Mouse (Mus musculus) leukemia stem cell, adult 10-12 weeks (primary cell): Measurements from ENCODE around the gene Ehbp1l1. TPM values are rescaled to one million over a fixed set of nuclear protein-coding genes. Genes with fewer than 3 reads are reported as not detected.

Experiments used
- polyA plus RNA-seq: library from polyadenylated mRNA; stranded (reverse); fragments of >175 nt; gene quantifications from 2 replicates; pipeline ENCODE4 v1.2.3, GENCODE M21; 2012; ENCODE audit warnings: low replicate concordance

Ehbp1l1 gene
- 268 and 413 TPM in 2 replicates for polyA plus RNA-seq

GRCm38 (mm10) chr19:5725767-5726515 lies at the start of gene Ehbp1l1:
Ehbp1l1 (minus strand) TSS chr19:5726317.

DNA sequence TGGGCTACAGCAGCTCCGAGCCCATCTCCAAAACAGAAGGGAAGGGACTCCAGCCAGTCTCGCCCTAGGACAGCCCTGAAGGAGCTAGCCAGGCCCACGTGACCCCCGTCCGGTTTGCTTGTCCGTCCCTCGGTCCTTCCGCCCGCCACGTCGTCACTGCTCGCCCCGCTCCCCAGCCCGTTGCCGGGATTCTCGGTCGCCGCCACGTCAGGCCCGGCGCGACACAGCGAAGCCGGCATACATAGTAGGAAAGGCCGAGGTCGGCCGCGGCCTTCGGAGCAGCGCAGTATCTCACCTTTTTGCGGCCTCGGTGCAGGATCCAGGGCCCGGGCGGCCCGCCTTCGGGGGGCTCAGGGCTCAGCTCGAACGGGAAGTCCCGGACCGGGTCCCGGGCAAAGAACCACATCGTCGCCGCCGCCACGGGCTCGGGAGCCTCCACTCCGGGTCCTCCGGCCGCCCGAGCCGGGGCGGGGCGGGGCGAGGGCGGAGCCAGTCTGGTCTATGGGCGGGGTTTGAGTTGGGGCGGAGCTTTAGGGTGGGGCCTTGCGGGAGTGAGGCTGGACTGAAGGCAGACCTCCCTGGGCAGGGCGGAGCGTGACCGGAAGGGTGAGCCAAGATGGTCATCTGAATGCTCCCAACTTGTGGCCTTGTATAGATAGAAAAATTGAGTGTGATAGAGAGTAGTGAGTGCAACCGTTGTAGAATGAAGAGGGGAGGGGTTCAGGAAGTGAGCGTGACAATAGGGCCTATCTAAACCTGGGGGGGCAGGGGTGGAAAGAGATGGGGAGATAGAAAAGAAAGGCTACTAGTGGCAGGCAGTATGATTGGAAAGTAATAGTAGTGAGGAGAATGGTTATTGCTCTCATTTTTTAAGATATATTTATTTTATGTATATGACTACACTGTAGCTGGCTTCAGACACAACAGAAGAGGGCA lies 45.1 kb upstream of the Ehbp1l1 start, which contains the start of gene Scyl1:
Gene Scyl1 (minus strand): TSS at position 495 of the 936 bp plus-strand sequence.

GRCm38 (mm10) chr19:5740320-5741317 lies 14.5 kb upstream of the Ehbp1l1 start, which contains the start of gene Ltbp3:
Ltbp3 (plus strand) TSS chr19:5740904.

DNA sequence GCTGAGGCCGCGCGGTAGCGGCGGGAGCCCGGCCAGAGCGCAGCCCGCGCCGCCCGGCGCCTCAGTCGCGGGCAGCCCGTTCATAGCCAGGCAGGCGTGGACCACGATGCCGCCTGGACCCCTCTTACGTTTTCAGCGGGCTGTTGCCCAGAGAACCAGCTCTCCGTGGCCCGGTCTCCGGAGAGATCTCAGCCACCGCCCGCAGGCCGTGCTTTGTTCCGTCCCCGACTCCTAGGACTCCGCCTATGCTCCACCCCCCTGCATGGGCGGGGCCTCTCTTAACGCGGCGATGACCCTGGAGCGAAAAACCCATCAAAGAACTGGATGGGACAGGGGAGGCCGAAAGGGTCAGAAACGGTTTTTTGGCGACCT lies 3.3 kb upstream of the Ehbp1l1 start, which contains the start of gene Fam89b:
Gene Fam89b (minus strand): TSS at position 210 of the 372 bp plus-strand sequence.

GRCm38 (mm10) chr19:5704163-5704800 lies 21.8 kb downstream of the Ehbp1l1 start, which contains the start of gene Kcnk7:
Kcnk7 (plus strand) TSS chr19:5704367.

GRCm38 (mm10) chr19:5688200-5689087 lies 37.7 kb downstream of the Ehbp1l1 start, which contains the start of the genes Map3k11 and Pcnx3:
Map3k11 (plus strand) TSS chr19:5688742.
Pcnx3 (minus strand) TSS chr19:5688908.

GRCm38 (mm10) chr19:5662981-5663913 lies 62.9 kb downstream of the Ehbp1l1 start, which contains the start of gene Sipa1:
Sipa1 (minus strand) TSS chr19:5663707.

Other genes with a start within 250 kb of the Ehbp1l1 start
- gene Mus81, start 237.9 kb downstream of the Ehbp1l1 start, polyA plus RNA-seq, result 58.4 and 60.0 TPM in 2 replicates
- 2,530 and 3,476 TPM in 2 replicates for gene Cfl1, start 235.9 kb downstream of the Ehbp1l1 start, polyA plus RNA-seq
- 0.35 and 0.47 TPM in 2 replicates for gene 1700020D05Rik, start 222.5 kb downstream of the Ehbp1l1 start, polyA plus RNA-seq
- 4.1 and 8.2 TPM in 2 replicates for gene Snx32, start 215.8 kb downstream of the Ehbp1l1 start, polyA plus RNA-seq
- not detected in 2 replicates for gene Ovol1, start 165.7 kb downstream of the Ehbp1l1 start, polyA plus RNA-seq
- 16.9 and 32.7 TPM in 2 replicates for gene Ap5b1, start 158.3 kb downstream of the Ehbp1l1 start, polyA plus RNA-seq
- 248 and 435 TPM in 2 replicates for gene Rnaseh2c, start 124.4 kb downstream of the Ehbp1l1 start, polyA plus RNA-seq
- 46.4 and 73.1 TPM in 2 replicates for gene Kat5, start 116.1 kb downstream of the Ehbp1l1 start, polyA plus RNA-seq
- gene Rela, start 88.8 kb downstream of the Ehbp1l1 start, polyA plus RNA-seq, result 61.2 and 268 TPM in 2 replicates
- 361 and 570 TPM in 2 replicates for gene Sipa1, start 62.6 kb downstream of the Ehbp1l1 start, polyA plus RNA-seq
- 157 and 178 TPM in 2 replicates for gene Map3k11, start 37.6 kb downstream of the Ehbp1l1 start, polyA plus RNA-seq
- 468 and 751 TPM in 2 replicates for gene Pcnx3, start 37.4 kb downstream of the Ehbp1l1 start, polyA plus RNA-seq
- gene Kcnk7, start 21.9 kb downstream of the Ehbp1l1 start, polyA plus RNA-seq, result 1.1 and 3.7 TPM in 2 replicates
- gene Fam89b, start 3.3 kb upstream of the Ehbp1l1 start, polyA plus RNA-seq, result 41.3 and 119 TPM in 2 replicates
- 2.3 and 4.5 TPM in 2 replicates for gene Ltbp3, start 14.6 kb upstream of the Ehbp1l1 start, polyA plus RNA-seq
- gene Scyl1, start 45.1 kb upstream of the Ehbp1l1 start, polyA plus RNA-seq, result 56.3 and 57.0 TPM in 2 replicates
- gene Frmd8, start 149.0 kb upstream of the Ehbp1l1 start, polyA plus RNA-seq, result 18.0 and 18.2 TPM in 2 replicates
- gene Slc25a45, start 151.5 kb upstream of the Ehbp1l1 start, polyA plus RNA-seq, result 0.65 and 5.0 TPM in 2 replicates
- gene Tigd3, start 167.8 kb upstream of the Ehbp1l1 start, polyA plus RNA-seq, result 1.4 and 2.3 TPM in 2 replicates
- 15.3 and 54.9 TPM in 2 replicates for gene Dpf2, start 186.7 kb upstream of the Ehbp1l1 start, polyA plus RNA-seq
- gene Cdc42ep2, start 198.5 kb upstream of the Ehbp1l1 start, polyA plus RNA-seq, result 1.8 and 1.9 TPM in 2 replicates
- 42.9 and 62.3 TPM in 2 replicates for gene Pola2, start 237.9 kb upstream of the Ehbp1l1 start, polyA plus RNA-seq